Mouse (Mus musculus) hindbrain, embryonic 13.5 days (tissue): ENCODE measurements at regions not wholly inside any gene's neighbourhood (a gene's known extent, or its start where the extent isn't known, plus 50 kb on each side); places are given as distances from the start of the nearest gene placed in this dataset.

ENCODE experiments used
- ATAC-seq: fragments of 200-750 bp; cut with Nextera tagmentation; 2 replicates; pipeline ENCODE4 v1.8.0; 2017; ENCODE audit warnings: moderate TSS enrichment; ENCODE audit not compliant: low FRiP score
- H3K27ac ChIP-seq: fragments of 300-500 bp; sonication (generic); 2 replicates; pipeline ENCODE4 v1.5.1; 2015; ENCODE audit warnings: inconsistent platforms, mild to moderate bottlenecking, moderate library complexity
- H3K27me3 ChIP-seq: fragments of 300-500 bp; sonication (generic); 2 replicates; pipeline ENCODE4 v1.6.1; 2015; ENCODE audit warnings: mild to moderate bottlenecking, inconsistent platforms
- H3K36me3 ChIP-seq: fragments of 300-500 bp; sonication (generic); 2 replicates; pipeline ENCODE4 v1.6.1; 2015; ENCODE audit warnings: mild to moderate bottlenecking, inconsistent platforms
- H3K4me1 ChIP-seq: fragments of 300-500 bp; sonication (generic); replicated peaks from 2 replicates; pipeline ENCODE4 v1.6.1; 2015; ENCODE audit warnings: inconsistent platforms
- H3K4me2 ChIP-seq: fragments of 300-500 bp; sonication (generic); 2 replicates; pipeline ENCODE4 v1.6.1; 2015; ENCODE audit warnings: inconsistent platforms, mild to moderate bottlenecking, moderate library complexity
- H3K4me3 ChIP-seq: fragments of 300-500 bp; sonication (generic); 2 replicates; pipeline ENCODE4 v1.5.1; 2015; ENCODE audit warnings: mild to moderate bottlenecking, inconsistent platforms
- H3K9ac ChIP-seq: fragments of 300-500 bp; sonication (generic); 2 replicates; pipeline ENCODE4 v1.6.1; 2015; ENCODE audit warnings: mild to moderate bottlenecking, inconsistent platforms
- H3K9me3 ChIP-seq: fragments of 300-500 bp; sonication (generic); 2 replicates; pipeline ENCODE4 v1.6.1; 2016; ENCODE audit warnings: inconsistent platforms
- WGBS: fragments of 180-500 bp; shearing (Covaris S2); methylation state at CpG from one replicate; pipeline ENCODE4 v1.1.7; 2015; 5-methylcytosine and 5-hydroxymethylcytosine counted together

DNA sequence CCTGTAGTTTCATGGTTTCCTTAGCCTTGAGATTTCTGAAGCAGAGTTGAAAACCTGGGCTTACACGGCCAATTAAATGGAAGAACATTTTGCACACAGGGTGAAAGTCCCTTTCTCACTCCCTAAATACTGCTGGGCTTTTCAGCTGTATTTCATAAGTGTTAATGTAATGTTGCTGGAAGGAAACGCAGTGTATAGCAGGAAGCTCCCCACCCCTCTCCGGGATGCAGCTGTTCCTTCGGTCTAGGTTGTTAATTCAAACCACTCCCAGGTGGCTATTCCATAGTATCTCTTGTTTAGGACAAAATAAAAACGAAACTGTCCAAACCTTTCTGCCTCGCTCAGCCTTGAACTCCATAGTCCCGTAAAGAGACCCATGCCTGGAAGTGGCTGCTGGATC, 269.4 kb upstream of the Habp2 start:
- 82% methylated on average over 7 of the region's 7 CpGs for WGBS
- no peak for ATAC-seq
- Histone ChIP-seq H3K27me3 (no peaks in the 10 kb centered on the region), H3K4me1 (no peaks in the 10 kb centered on the region), H3K4me3 (no peak overlapping the region), H3K9ac (no peak overlapping the region), H3K9me3 (no peaks in the 10 kb centered on the region), H3K36me3 (no peaks in the 10 kb centered on the region), H3K4me2 (no peak overlapping the region), H3K27ac (no peak overlapping the region)

GRCm38 (mm10) chr19:56019143-56019542, 267.8 kb upstream of the Habp2 start:
- no peak overlapping the region for H3K4me3 ChIP-seq
- H3K27ac ChIP-seq, result no peak overlapping the region
- H3K4me2 ChIP-seq, result no peak overlapping the region
- H3K27me3 ChIP-seq, result no peaks in the 10 kb centered on the region
- no peak overlapping the region for H3K9ac ChIP-seq
- no peak for ATAC-seq
- H3K36me3 ChIP-seq, result no peaks in the 10 kb centered on the region
- no peaks in the 10 kb centered on the region for H3K9me3 ChIP-seq
- WGBS, result 60% methylated on average over 7 of the region's 7 CpGs
- H3K4me1 ChIP-seq, result no peaks in the 10 kb centered on the region

GRCm38 (mm10) chr19:56022348-56022747, 264.6 kb upstream of the Habp2 start:
- H3K4me3 ChIP-seq, result no peak overlapping the region
- no peaks in the 10 kb centered on the region for H3K27me3 ChIP-seq
- H3K27ac ChIP-seq, result no peak overlapping the region
- no peak overlapping the region for H3K9ac ChIP-seq
- H3K36me3 ChIP-seq, result no peaks in the 10 kb centered on the region
- 66% methylated on average over 6 of the region's 6 CpGs for whole genome bisulfite sequencing
- H3K4me2 ChIP-seq, result no peak overlapping the region
- no peak for ATAC-seq
- H3K9me3 ChIP-seq, result 0 out of 2 replicates have a peak, but pooled peaks cover 8% of the 10 kb centered on the region
- no peaks in the 10 kb centered on the region for H3K4me1 ChIP-seq

GRCm38 (mm10) chr19:56024599-56024998, 262.3 kb upstream of the Habp2 start:
- H3K4me3 ChIP-seq, result no peak overlapping the region
- peaks cover 9% of the 10 kb centered on the region for H3K4me1 ChIP-seq
- H3K9me3 ChIP-seq, result 0 out of 2 replicates have a peak, but pooled peaks cover 14% of the 10 kb centered on the region
- 90% methylated on average over 4 of the region's 4 CpGs for WGBS
- no peaks in the 10 kb centered on the region for H3K27me3 ChIP-seq
- H3K9ac ChIP-seq, result no peak overlapping the region
- ATAC-seq, result no peak
- H3K27ac ChIP-seq, result no peak overlapping the region
- H3K4me2 ChIP-seq, result no peak overlapping the region
- H3K36me3 ChIP-seq, result 0 out of 2 replicates have a peak, but pooled peaks cover 2% of the 10 kb centered on the region

- WGBS, result 10% methylated on average over 21 of the region's 21 CpGs
- peak overlapping the region; percentile 56; the same call in 1 of the 2 replicates for H3K9ac ChIP-seq
- H3K4me2 ChIP-seq, result peak overlapping the region; percentile 27
- ATAC-seq, result peak; percentile 93
- no peak overlapping the region for H3K4me3 ChIP-seq
- H3K36me3 ChIP-seq, result 0 out of 2 replicates have a peak, but pooled peaks cover 2% of the 10 kb centered on the region
- H3K4me1 ChIP-seq, result peaks cover 15% of the 10 kb centered on the region
- 0 out of 2 replicates have a peak, but pooled peaks cover 14% of the 10 kb centered on the region for H3K9me3 ChIP-seq
- H3K27me3 ChIP-seq, result no peaks in the 10 kb centered on the region
- peak overlapping the region; percentile 82 for H3K27ac ChIP-seq
Observed at GRCm38 (mm10) chr19:56029428-56030281, 257.3 kb upstream of the Habp2 start.

- H3K4me3 ChIP-seq, result no peak overlapping the region
Observed at GRCm38 (mm10) chr19:56030401-56030925, 256.5 kb upstream of the Habp2 start.

GRCm38 (mm10) chr19:56034552-56034951, 252.4 kb upstream of the Habp2 start:
- Histone ChIP-seq H3K9ac (no peak overlapping the region), H3K9me3 (no peaks in the 10 kb centered on the region), H3K4me1 (peaks cover 9% of the 10 kb centered on the region), H3K27me3 (no peaks in the 10 kb centered on the region), H3K27ac (no peak overlapping the region), H3K36me3 (no peaks in the 10 kb centered on the region), H3K4me2 (no peak overlapping the region), H3K4me3 (no peak overlapping the region)
- ATAC-seq, result no peak
- WGBS, result 73% methylated on average over 4 of the region's 4 CpGs

More at GRCm38 (mm10) chr19:56030401-56030925, 256.5 kb upstream of the Habp2 start:
- Histone ChIP-seq H3K9ac (no peak overlapping the region), H3K27me3 (no peaks in the 10 kb centered on the region), H3K36me3 (0 out of 2 replicates have a peak, but pooled peaks cover 2% of the 10 kb centered on the region), H3K27ac (peak overlapping the region; percentile 82), H3K4me2 (no peak overlapping the region), H3K4me1 (peaks cover 15% of the 10 kb centered on the region), H3K9me3 (0 out of 2 replicates have a peak, but pooled peaks cover 14% of the 10 kb centered on the region)
- ATAC-seq, result no peak
- 53% methylated on average over 4 of the region's 4 CpGs for WGBS

DNA sequence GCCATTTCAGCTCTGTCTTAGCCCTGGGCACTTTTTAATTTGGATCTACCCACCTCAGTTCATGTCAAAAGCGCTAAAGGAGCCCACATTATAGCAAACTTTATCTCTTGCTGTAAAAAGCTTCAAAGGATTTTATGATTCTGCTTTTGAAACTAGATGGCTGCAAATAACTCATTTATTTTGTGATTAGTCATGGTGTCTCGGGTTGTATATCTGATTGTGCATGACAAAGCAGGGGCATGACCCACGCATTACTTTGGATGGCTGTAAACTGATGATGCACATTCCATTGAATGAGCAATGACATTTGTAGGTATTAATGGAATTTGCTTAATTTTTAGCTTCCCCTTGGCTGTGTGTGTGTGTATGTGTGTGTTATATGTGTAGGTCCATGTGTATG, 249.4 kb upstream of the Habp2 start:
- Histone ChIP-seq H3K4me1 (peaks cover 9% of the 10 kb centered on the region), H3K4me2 (no peak overlapping the region), H3K36me3 (no peaks in the 10 kb centered on the region), H3K4me3 (no peak overlapping the region), H3K9ac (no peak overlapping the region), H3K27me3 (no peaks in the 10 kb centered on the region), H3K27ac (no peak overlapping the region), H3K9me3 (no peaks in the 10 kb centered on the region)
- ATAC-seq, result no peak
- WGBS, result 62% methylated on average over 3 of the region's 3 CpGs

GRCm38 (mm10) chr19:56039091-56040004, 247.6 kb upstream of the Habp2 start:
- H3K4me2 ChIP-seq, result no peak overlapping the region
- no peaks in the 10 kb centered on the region for H3K9me3 ChIP-seq
- no peak overlapping the region for H3K9ac ChIP-seq
- 54% methylated on average over 17 of the region's 17 CpGs for WGBS
- H3K27ac ChIP-seq, result peak overlapping the region; percentile 60
- ATAC-seq, result 0 out of 2 replicates have a peak, but pooled peaks have one; percentile 21
- no peak overlapping the region for H3K4me3 ChIP-seq
- H3K27me3 ChIP-seq, result no peaks in the 10 kb centered on the region
- peaks cover 9% of the 10 kb centered on the region for H3K4me1 ChIP-seq
- no peaks in the 10 kb centered on the region for H3K36me3 ChIP-seq

GRCm38 (mm10) chr19:56041930-56042329, 245.0 kb upstream of the Habp2 start:
- WGBS, result 93% methylated on average over 3 of the region's 3 CpGs
- ATAC-seq, result no peak
- H3K4me3 ChIP-seq, result no peak overlapping the region
- H3K27ac ChIP-seq, result no peak overlapping the region
- H3K4me2 ChIP-seq, result no peak overlapping the region
- no peak overlapping the region for H3K9ac ChIP-seq
- H3K9me3 ChIP-seq, result no peaks in the 10 kb centered on the region
- no peaks in the 10 kb centered on the region for H3K27me3 ChIP-seq
- no peaks in the 10 kb centered on the region for H3K36me3 ChIP-seq
- H3K4me1 ChIP-seq, result peaks cover 9% of the 10 kb centered on the region

DNA sequence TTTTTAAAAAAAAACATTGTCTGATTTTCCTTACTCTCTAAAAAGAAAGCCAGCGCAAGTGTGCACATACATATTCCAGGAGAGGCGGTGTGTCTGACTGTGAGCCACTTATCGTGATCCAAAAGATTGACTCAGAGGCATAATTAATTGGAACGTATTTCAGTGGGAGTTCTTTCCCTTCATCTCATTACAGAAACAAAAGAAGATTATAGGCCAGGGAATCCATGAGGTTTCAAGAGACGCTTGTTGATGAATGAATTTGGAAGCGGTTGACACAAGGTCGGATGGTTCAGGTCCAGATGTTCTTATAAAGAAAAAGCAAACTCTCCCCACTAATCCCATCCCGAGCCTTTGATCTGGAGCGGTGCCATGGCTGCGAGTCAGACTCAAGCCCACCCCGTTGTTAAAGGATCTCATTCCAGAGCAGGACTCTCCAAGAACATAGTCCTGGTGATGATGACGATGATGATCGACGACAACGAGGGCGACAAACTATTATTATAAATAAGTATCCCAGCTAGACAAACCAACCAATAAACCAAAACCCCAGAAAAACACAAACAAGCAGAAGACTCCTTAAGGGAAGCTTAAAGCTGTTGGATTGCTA, 240.1 kb upstream of the Habp2 start:
- Histone ChIP-seq H3K27me3 (no peaks in the 10 kb centered on the region), H3K4me1 (no peaks in the 10 kb centered on the region), H3K4me2 (no peak overlapping the region), H3K27ac (no peak overlapping the region), H3K9me3 (no peaks in the 10 kb centered on the region), H3K36me3 (no peaks in the 10 kb centered on the region), H3K4me3 (no peak overlapping the region), H3K9ac (no peak overlapping the region)
- WGBS, result 84% methylated on average over 16 of the region's 16 CpGs
- ATAC-seq, result no peak
